Mouse (Mus musculus) G1E (cell line): ENCODE data around the gene Ssr2.

Source experiments
- CTCF ChIP-seq: IDR thresholded peaks from 2 replicates; pipeline ENCODE4 v1.5.1; 2012; ENCODE audit warnings: low read depth, low read length, inconsistent platforms, mixed read lengths
- GATA1 ChIP-seq: IDR thresholded peaks from 2 replicates; pipeline ENCODE4 v1.6.1; 2012; ENCODE audit warnings: borderline replicate concordance, low read length, inconsistent platforms, mixed read lengths
- POLR2AphosphoS5 ChIP-seq: IDR thresholded peaks from 2 replicates; pipeline ENCODE4 v1.6.1; 2012; ENCODE audit warnings: low read depth, low read length, inconsistent platforms; ENCODE audit not compliant: insufficient replicate concordance

DNA sequence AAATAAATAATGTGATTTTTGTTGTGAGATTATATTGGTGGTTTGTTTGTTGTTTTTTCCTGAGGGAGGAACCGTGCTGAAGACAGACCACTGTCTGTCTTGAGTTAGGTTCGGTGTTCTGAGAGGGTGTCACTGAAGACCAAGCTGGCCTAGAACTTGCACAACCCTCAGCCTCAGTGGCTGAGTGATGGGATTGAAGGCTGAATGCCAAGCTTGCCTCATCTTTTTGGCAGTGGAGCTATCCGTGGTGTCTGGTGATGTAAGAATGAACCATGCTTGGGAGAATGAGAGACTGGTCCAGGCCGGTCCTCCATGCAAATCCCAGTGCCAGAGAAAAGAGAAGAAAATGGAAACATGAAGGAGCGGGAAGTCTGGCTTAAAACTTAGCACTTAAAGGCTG, 6.0 kb upstream of the Ssr2 start:
- TF ChIP-seq CTCF = no peak
- no peak for TF ChIP-seq GATA1
- TF ChIP-seq POLR2AphosphoS5 = no peak
